Mouse (Mus musculus): ENCODE data around the gene Ptpn3. TPM values are rescaled to one million over a fixed set of nuclear protein-coding genes. Genes with fewer than 3 reads are reported as not detected.

Ptpn3 gene
- total RNA-seq, 4 experiments from 2014 or later: 67.3 to 86.5 (median 79.2) TPM

Other genes starting within 250 kb of the Ptpn3 start
- gene Epb41l4b, start 158.4 kb downstream of the Ptpn3 start, total RNA-seq (2022): 10 to 100 TPM; 22.2 to 32.4 (median 26.7) TPM
- gene Palm2, start 132.4 kb upstream of the Ptpn3 start, total RNA-seq (2022): 10 to 100 TPM; 34.5 to 52.4 (median 45.2) TPM

All from layer of hippocampus, adult 8-10 months (tissue).